Mouse (Mus musculus): ENCODE results near the gene Pnmal1.

- TF ChIP-seq EP300 (IDR thresholded peaks at IDR 0.05; ENCODE audit: low read depth) (no peak), CTCF (IDR thresholded peaks at IDR 0.05; ENCODE audit: low read depth) (no peak)
These were observed 16.6 kb upstream of the Pnmal1 start for GRCm38 (mm10) chr7:16942861-16943260.

Data from heart, postnatal 0 days (tissue).